ENCODE assay signal across 18 mouse cellular contexts in genomic region chr11:39228335-39228734, GRCm38 (mm10).
DNase-seq lines count a peak whose midpoint lies in the region; ATAC-seq lines count a peak whose summit lies in the region.
"Had no signal": no experiment of that assay in that cellular context is flagged by ENCODE, and none has a peak within 500 bp of the region (broad histone marks: within the 10 kb centered on the region; RNA-seq: fewer than 3 reads in every experiment).

No protein-coding gene starts in this region.

- no peak overlapping the region for H3K4me2 ChIP-seq in neural tube, embryonic 11.5 days (ENCODE audit: low read depth)
- no peak overlapping the region for H3K4me2 ChIP-seq in hindbrain, embryonic 13.5 days
- H3K4me2 ChIP-seq in midbrain, embryonic 13.5 days (replicated peaks) = no peak overlapping the region
- H3K4me2 ChIP-seq: embryonic facial prominence, embryonic 15.5 days; heart, embryonic 12.5 days; intestine, embryonic 15.5 days; kidney, embryonic 15.5 days; limb, embryonic 12.5 days; liver, embryonic 12.5 days had no signal

- no peak overlapping the region for H3K4me3 ChIP-seq in neural tube, embryonic 11.5 days (ENCODE audit: low read depth, low read length)
- H3K4me3 ChIP-seq in hindbrain, embryonic 13.5 days = no peak overlapping the region
- no peak overlapping the region for H3K4me3 ChIP-seq in midbrain, embryonic 13.5 days (replicated peaks)
- H3K4me3 ChIP-seq: embryonic facial prominence, embryonic 15.5 days; heart, embryonic 12.5 days; intestine, embryonic 15.5 days; kidney, embryonic 15.5 days; limb, embryonic 12.5 days; liver, embryonic 12.5 days had no signal

- no peaks in the 10 kb centered on the region for H3K27me3 ChIP-seq in neural tube, embryonic 11.5 days (ENCODE audit: control insufficient read depth, insufficient read depth, low read length)
- H3K27me3 ChIP-seq in hindbrain, embryonic 13.5 days = no peaks in the 10 kb centered on the region
- no peaks in the 10 kb centered on the region for H3K27me3 ChIP-seq in midbrain, embryonic 13.5 days
- H3K27me3 ChIP-seq: embryonic facial prominence, embryonic 15.5 days; heart, embryonic 12.5 days; intestine, embryonic 15.5 days; kidney, embryonic 15.5 days; limb, embryonic 12.5 days; liver, embryonic 12.5 days had no signal

- 60% methylated on average over 6 of the region's 6 CpGs for WGBS in neural tube, embryonic 11.5 days
- 29% methylated on average over 6 of the region's 6 CpGs for WGBS in hindbrain, embryonic 13.5 days
- WGBS in midbrain, embryonic 13.5 days = 47% methylated on average over 6 of the region's 6 CpGs

- no peak overlapping the region for H3K9ac ChIP-seq in neural tube, embryonic 11.5 days (ENCODE audit: low read length)
- H3K9ac ChIP-seq in hindbrain, embryonic 13.5 days = no peak overlapping the region
- no peak overlapping the region for H3K9ac ChIP-seq in midbrain, embryonic 13.5 days (replicated peaks)
- H3K9ac ChIP-seq: embryonic facial prominence, embryonic 15.5 days; heart, embryonic 12.5 days; intestine, embryonic 15.5 days; kidney, embryonic 15.5 days; limb, embryonic 12.5 days; liver, embryonic 12.5 days had no signal

- no peaks in the 10 kb centered on the region for H3K4me1 ChIP-seq in neural tube, embryonic 11.5 days (ENCODE audit: control insufficient read depth, insufficient read depth, low read length)
- H3K4me1 ChIP-seq in hindbrain, embryonic 13.5 days (replicated peaks) = peaks cover 3% of the 10 kb centered on the region; the same call in 1 of the 2 replicates
- peaks cover 3% of the 10 kb centered on the region; the same call in 1 of the 2 replicates for H3K4me1 ChIP-seq in midbrain, embryonic 13.5 days (replicated peaks)
- H3K4me1 ChIP-seq: embryonic facial prominence, embryonic 15.5 days; heart, embryonic 12.5 days; intestine, embryonic 15.5 days; kidney, embryonic 15.5 days; limb, embryonic 12.5 days; liver, embryonic 12.5 days had no signal

- peak; percentile 61; the same call in 1 of the 2 replicates for ATAC-seq in neural tube, embryonic 11.5 days (ENCODE audit: insufficient read depth, low FRiP score, low TSS enrichment)
- ATAC-seq in hindbrain, embryonic 13.5 days (ENCODE audit: low FRiP score) = peak; percentile 79
- peak; percentile 79 for ATAC-seq in midbrain, embryonic 13.5 days
- ATAC-seq: intestine, embryonic 15.5 days; liver, embryonic 12.5 days had no signal

- H3K36me3 ChIP-seq in neural tube, embryonic 11.5 days (ENCODE audit: control insufficient read depth, insufficient read depth, low read length) = no peaks in the 10 kb centered on the region
- H3K36me3 ChIP-seq in hindbrain, embryonic 13.5 days = no peaks in the 10 kb centered on the region
- H3K36me3 ChIP-seq in midbrain, embryonic 13.5 days = no peaks in the 10 kb centered on the region
- H3K36me3 ChIP-seq: embryonic facial prominence, embryonic 15.5 days; heart, embryonic 12.5 days; intestine, embryonic 15.5 days; kidney, embryonic 15.5 days; limb, embryonic 12.5 days; liver, embryonic 12.5 days had no signal

- no peaks in the 10 kb centered on the region for H3K9me3 ChIP-seq in neural tube, embryonic 11.5 days (ENCODE audit: control insufficient read depth, low read length)
- H3K9me3 ChIP-seq in hindbrain, embryonic 13.5 days = no peaks in the 10 kb centered on the region
- no peaks in the 10 kb centered on the region for H3K9me3 ChIP-seq in midbrain, embryonic 13.5 days
- H3K9me3 ChIP-seq: embryonic facial prominence, embryonic 15.5 days; heart, embryonic 12.5 days; intestine, embryonic 15.5 days; kidney, embryonic 15.5 days; limb, embryonic 12.5 days; liver, embryonic 12.5 days had no signal

- H3K27ac ChIP-seq in neural tube, embryonic 11.5 days (ENCODE audit: low read depth, low read length) = no peak overlapping the region
- peak overlapping the region; percentile 35; the same call in 1 of the 2 replicates for H3K27ac ChIP-seq in hindbrain, embryonic 13.5 days
- H3K27ac ChIP-seq in midbrain, embryonic 13.5 days = peak overlapping the region; percentile 14; the same call in 1 of the 2 replicates
- H3K27ac ChIP-seq: embryonic facial prominence, embryonic 15.5 days; intestine, embryonic 15.5 days; kidney, embryonic 15.5 days; limb, embryonic 12.5 days; liver, embryonic 12.5 days had no signal

- peak; percentile 41 for DNase-seq in neural tube, embryonic 11.5 days (ENCODE audit: low spot score)
- no peak for DNase-seq in neural tube, embryonic 10.5 days (ENCODE audit: extremely low spot score, low spot score)
- peak; percentile 58 for DNase-seq in retina, postnatal 1 day
- DNase-seq in gastrocnemius, postnatal 4 days (ENCODE audit: low spot score in 2 of 2) = no peak
- no peak for DNase-seq in adrenal gland, postnatal 14 days
- DNase-seq: cerebellum, adult 9-11 months; kidney, postnatal 4 days; layer of hippocampus, adult 9-11 months; lung, adult 2 months; thymus, postnatal 25 days had no signal

Comparison
In these comparisons a context has a peak if more than half of its experiments do, and no peak if none do; other contexts are left out.
1. DNase-seq: peak in neural tube, embryonic 11.5 days (single experiment) and retina, postnatal 1 day (single experiment); none in neural tube, embryonic 10.5 days (single experiment), gastrocnemius, postnatal 4 days (0 of 2) and adrenal gland, postnatal 14 days (single experiment).
2. Peak in every context shown above with its lines, with median percentiles within 50 percentile points of each other: ATAC-seq.